Mouse (Mus musculus): ENCODE measurements around the gene Tmco1.

The Tmco1 gene

DNA sequence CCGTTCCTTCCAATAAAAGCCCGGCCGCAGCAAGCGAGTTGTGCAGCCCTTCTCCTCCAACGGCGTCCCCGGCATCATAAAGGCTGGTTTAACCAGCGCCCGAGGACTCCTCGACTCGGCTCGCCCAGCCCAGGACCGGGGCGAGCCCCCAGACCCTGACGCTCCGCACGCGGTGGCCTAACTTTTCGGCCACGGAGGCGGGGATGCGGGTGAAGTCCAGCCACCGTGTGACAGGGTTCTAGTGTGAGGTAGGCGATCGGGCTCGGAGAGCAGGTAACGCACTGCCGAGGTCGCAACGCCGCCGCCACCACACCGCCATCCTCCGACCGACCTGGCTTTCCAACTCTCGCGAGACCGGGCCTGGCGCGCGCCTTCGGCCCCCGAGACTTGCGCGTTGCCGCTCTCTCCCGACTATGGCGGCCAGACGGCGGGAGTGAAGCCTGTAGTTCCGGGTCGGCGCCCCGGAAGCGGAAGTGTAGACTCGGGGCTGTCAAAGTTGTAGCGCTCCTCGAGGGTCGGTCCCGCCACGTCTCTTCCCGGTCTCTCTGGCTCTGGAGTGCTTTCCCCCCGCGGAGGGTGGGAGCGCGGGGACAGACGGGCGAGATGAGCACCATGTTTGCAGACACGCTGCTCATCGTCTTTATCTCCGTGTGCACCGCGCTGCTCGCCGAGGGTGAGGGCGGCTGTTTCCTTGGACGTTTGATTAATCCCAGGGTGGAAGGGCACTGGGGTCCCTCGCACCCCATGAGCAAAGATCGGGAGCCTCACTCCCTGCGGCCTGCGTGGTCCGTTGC lies at the start of gene Tmco1:
Tmco1 (plus strand) TSS at position 118 of the 794 bp plus-strand sequence.
- peak; percentile 94 for DNase-seq (ENCODE audit: low spot score)

DNA sequence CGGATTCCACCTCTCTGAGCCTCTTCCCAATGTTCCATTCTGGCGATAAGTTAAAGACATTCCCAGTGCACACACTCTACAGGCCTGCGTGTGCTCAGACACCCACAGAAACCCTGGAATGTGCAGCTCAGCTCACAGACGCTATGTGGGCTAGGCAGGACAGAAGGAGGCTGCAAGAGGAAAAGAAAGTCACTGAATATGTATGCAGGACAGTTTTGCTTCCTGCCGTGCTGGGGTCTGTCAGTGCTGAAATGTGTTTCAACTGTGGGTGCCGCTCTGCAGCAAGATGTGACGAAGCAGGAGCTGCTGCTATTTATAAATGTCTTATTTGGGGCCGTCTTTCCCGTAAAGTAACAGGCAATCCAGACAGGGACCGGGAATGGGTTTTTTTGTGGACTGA lies 48.5 kb upstream of the Tmco1 start:
- DNase-seq (ENCODE audit: low spot score): no peak

DNA sequence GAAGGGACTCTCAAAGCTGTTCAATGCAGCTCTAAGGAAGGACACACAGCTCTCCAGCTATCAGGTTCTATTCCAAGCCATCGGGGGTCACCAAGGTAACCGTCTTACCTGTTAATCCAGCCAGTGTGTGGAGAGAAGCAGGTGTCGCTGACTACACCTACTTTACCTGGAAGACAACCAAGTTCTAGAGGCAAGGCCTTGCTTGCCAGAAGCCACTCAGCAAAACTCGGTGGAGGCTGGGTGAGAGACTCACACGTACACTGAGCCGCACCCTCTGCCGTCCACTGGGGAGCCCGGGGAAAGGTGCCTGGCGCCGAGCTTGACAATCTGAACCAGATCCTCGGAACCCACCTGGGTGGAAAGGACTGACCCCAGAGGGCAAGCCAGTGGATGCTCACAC lies 46.4 kb upstream of the Tmco1 start:
- no peak for DNase-seq (ENCODE audit: low spot score)

DNA sequence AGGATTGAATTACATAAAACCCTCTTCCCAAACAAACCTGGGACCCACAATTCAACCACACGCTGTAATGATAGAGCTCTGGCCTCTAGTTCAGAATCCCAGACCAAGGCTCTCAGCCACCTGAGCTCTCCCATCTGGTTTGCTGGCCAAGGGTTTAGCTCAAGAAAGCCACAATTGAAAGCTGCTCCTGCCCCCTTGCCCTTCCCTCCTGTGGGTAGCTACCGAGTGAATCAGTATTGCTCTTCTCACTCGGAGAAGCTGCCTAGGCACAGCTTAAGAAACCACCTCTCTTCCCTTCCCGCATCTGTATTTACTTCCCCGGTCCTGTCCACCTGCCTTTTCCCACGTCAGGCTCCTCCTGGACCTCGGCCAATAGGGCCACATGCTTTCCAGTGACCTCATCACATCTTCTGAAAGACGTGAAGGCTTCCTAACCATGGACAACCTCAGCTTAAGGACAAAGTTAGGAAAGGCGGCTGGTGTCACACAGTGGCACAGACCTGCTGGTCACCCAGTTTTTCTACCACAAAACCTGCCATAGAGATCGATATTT lies 45.6 kb upstream of the Tmco1 start:
- no peak for DNase-seq (ENCODE audit: low spot score)

DNA sequence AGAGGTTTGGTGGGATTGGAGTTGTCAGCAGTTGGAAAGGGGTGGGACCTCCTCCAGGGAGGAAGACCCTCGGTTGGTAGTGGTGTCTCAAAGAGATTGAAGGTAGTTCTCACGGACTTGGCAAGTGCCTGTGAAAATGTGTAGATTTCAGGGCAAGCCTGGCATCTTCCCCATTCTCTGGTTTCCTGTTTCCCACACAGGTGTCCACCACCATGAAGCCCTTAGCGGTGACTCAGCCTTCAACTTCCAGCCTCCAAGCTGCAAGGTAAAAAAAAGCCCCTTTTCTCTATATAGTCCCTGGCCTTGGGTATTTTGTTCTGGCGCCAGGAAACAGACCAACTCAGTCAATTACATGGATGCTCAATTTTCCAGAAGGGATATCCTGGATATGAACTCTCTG lies 42.8 kb upstream of the Tmco1 start:
- no peak for DNase-seq (ENCODE audit: low spot score)

DNA sequence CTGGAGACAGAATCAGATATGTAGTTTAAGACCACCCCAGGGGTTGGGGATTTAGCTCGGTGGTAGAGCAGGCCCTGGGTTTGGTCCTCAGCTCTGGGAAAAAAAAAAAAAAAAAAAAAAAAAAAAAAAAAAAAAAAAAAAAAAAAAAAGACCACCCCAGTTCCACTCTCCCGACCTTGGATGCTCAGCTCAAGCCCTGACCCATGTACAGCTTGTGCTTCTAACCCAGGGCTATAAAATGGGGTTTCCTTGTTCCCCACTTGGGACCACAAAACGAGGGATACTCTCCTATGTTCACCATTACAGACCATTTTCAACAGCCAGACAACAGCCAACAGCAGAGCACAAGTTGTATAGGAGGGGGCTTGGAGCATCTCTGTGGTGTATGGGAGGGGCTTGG lies 41.5 kb upstream of the Tmco1 start:
- DNase-seq (ENCODE audit: low spot score): no peak

DNA sequence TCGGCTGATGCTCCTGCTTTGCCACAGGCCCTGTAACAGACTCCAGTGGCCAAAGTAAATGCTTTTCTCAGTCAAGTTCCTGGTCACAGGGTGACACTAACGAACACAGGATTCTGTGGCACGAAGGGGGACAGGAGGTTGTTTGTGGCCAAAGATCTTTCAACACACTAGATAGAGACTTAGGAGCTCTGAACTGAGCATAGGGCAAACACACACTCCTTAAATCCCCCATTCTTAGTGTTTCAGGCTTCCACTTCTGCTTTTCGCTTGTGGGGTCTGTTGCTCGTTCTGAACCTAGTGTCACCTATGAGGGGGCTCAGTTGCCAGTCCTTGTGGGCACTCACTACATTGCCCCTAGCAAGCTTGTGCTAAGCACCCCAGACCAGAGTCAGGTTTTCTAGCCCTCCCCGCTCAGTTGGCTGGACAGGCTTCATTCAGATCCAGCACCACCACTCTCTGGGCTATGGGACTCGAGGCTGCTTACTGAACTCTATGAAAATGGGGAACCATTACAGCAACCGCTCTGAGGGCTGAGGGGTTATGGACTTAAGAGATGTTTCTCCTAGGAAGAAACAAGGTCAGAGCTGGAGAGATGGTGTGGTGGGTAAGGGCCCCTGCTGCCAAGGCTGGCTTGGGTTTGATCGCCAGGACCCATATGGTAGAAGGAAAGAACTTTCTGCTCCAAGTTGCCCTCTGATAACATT lies 39.7 kb upstream of the Tmco1 start:
- no peak for DNase-seq (ENCODE audit: low spot score)

DNA sequence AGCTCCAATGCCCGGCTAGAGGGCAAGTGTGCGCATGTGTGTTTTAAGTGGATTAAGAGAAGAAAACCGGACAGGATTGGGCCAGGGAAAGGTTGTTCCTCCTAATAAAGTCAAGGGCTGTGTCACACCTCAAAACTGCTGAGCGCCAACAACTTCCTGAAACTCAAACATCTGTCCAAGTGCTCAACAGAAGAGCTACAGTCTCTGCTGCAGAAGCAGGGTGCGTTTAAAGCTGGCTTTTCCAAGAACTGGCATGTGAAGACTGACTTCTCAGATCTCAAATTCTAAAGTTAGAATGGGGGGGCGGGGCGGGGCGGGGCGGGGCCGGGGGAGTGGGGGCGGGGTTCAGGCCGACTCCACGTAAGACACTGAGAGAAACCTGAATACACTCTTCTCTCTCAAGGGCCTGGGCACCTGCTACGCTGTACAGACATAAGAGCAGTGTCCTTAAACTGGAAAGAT lies 38.8 kb upstream of the Tmco1 start:
- DNase-seq (ENCODE audit: low spot score): peak; percentile 63

DNA sequence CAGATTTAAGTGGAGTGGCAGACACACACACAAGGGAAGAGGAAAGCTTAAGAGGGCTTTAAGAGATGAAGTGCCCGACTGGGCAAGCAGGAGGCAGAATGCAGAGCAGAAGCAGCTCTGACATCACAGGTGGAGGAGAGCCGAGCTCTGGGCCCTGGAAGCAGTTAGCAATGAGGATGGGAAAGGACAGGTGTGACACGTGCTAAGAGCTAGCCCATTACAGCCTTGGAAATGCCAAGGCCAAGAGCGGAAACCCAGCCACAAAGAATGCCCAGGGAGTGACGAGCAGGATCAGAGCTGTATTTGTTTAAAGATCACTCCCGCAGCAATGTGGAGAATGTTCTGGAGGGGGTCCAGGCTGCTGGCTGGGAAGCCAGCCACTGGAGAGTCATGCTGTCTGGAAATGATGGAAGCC lies 38.3 kb upstream of the Tmco1 start:
- DNase-seq (ENCODE audit: low spot score): no peak

DNA sequence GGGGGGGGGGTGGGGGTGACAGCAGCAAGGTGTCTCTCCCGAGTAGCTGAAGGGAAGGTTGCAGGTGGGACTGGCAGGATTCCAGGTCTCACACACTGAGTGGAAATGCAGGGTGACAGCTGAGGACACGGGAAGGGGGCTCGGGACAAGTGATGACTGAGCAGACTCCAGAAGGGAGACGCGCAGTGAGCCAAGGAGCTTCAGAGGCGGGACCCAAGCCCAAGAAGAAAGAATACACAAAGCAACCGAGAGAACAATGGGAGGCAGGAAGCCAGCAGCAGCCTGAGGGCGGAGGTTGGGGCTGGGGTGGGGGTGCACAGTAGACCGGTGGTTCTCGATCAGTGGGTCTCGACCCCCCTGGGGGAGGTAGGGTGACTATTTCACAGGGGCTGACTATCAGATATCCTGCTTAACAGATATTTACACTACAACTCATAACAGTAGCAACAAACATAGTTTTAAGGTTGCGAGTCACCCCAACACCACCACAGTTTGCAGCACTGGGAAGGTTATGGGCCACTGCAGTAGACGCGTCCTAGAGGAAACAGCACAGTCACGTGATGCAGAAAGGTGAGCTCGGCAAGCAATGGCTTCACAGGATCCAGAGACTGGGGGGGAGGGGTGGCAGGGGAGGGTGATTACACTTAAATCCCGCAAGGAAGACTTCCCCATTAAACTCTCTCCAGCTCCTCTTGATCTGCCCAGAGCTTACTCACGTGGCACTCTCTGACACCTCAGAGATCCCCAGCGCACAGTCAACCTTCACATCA lies 37.7 kb upstream of the Tmco1 start:
- DNase-seq (ENCODE audit: low spot score): peak; percentile 37

DNA sequence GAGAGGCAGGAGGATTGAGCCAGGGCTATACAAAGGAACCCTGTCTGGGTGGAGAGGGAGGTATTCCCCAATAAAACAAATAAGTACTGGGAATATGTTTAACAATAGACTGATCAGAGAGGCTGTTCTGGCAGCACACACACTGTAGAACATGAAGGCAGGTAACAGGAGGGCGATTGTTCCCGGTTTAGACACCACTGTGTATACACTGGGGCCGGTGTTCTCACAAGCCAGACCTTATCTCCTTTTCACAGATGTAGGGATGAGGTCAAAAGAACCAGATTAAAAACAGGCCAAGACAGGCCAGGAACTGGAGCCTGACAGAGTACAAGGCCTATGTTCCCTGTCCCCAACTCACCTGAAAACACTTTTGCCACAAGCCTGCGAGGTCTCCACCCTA lies 36.9 kb upstream of the Tmco1 start:
- peak; percentile 76 for DNase-seq (ENCODE audit: low spot score)

DNA sequence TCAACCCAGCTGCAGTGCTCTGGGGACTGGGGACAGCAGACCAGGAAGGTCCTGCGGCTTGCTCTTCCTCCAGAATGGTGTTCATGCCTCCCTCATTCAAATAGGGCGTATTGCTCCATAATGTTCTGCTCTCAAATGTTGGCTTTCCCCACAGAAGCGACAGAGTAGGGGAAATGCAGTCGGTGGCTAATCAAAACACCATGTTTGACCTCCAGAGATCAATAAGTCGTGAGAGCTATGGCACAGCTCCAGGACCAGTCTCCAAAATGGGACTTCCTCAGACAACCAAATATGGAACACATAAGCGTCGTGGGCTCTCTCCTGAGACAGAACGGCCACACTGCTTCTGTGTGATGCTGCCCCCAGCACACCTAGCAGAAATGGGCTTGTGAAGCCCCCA lies 36.3 kb upstream of the Tmco1 start:
- no peak for DNase-seq (ENCODE audit: low spot score)

DNA sequence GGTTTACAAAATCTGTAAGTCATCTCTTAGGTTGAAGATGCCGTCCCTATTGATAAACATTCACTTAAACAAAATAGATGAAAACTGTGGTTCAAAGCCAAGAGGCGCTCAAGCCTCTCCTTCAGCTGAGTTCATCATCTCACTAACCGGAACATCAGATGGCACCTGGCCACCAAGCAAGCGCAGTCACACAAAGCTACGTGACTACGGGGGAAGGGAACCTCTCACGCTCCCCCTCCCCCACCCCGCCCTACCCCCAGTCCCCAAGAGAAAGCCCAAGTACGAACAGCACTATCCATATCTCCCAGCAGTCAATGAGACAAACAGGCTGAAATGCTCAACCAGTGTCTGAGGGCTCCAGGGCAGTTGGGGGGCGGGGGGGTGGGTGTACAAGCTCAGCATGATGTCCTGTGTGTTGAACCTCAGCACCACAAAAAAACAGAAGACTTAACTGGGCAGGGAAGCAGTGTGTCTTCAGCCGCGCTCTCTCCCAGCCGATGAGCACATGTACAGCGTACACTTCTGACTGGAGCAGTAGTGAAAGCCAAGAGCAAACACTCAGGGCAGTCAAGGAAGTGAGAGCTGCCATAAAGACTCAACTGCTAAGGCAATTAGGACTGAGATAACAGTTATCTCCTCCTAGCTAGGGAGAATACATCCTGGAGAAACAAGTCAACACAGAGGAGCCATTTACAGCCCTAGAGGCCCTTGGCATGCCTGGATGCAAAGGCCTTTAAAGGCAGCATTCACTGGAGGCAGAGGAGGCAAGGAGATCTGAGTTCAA lies 34.6 kb upstream of the Tmco1 start:
- peak; percentile 42 for DNase-seq (ENCODE audit: low spot score)

DNA sequence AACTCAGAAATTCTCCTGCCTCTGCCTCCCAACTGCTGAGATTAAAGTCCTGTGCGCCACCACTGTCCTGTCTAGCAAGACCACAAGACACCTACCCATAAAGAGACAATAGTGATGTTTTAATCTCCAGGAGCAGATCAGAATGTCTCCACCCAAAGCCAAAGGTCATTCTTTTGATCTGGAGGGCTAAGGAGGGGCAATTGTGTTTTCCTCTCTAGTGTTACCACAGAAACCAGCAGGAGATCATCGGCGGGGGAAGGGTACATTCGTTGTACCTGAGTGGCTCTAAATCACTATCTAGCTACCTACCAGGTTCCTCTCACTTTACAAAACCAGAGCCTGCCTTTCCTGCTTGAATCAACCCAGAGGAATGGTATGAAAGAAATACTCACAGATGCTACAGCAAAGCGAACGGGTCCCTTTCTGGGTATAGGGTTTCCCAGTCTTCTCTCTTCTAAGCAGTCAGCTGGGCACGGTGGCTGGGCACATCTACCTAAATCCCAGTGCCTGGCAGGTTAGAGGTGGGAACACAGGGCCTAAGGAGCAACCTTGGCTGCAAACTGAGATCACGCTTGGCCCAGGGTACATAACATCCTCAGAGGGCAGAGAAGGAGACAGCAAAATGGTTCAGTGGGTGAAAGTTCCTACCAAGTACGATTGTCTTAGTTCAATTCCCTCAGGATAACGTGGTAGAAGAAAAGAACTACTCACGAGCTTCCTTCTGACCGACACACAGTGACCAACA lies 33.4 kb upstream of the Tmco1 start:
- no peak for DNase-seq (ENCODE audit: low spot score)

DNA sequence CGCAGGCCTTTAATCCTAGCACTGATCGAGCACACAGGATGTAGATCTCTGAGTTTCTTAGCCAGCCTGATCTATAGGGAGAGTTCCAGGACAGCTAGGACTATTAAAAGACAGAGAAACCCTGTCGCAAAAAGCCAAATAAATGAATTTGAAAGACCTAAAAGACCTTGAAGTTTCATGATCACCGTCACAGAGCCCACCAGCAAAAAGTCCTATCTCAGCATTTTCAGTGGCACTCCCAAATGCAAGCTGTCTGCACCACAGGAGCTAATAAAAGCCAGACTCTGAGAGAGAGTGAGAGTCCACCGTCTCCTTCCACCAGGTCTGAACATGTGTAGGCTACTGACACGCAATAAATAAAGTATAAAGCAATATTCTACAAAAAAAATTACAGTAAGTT lies 29.8 kb upstream of the Tmco1 start:
- no peak for DNase-seq (ENCODE audit: low spot score)

DNA sequence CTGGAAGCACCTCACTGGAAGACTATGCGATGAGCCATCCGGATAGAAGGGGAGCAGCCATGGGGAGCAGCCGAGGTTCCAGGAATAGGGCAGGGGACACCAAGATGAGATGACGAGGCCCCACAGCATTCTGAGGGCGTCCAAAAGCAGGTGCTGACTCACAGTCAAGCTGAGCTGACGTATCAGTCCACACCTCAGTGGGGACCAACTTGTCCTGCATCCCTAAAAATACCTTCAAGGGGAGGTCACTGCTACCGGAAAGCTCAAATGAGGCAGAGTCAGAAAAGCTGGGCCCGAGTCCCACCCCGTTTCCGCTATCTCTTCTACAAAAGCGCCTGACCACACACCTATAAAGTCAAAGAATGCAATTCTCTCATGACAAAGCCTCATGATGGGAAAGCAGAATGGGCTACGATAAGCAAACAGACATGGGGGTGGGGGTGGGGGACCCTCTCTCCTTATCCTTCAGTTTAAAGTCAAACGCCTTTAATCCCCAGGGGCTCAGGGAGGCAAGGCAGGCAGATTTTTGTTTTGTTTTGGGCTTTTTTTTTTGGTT lies 28.9 kb upstream of the Tmco1 start:
- DNase-seq (ENCODE audit: low spot score): no peak

DNA sequence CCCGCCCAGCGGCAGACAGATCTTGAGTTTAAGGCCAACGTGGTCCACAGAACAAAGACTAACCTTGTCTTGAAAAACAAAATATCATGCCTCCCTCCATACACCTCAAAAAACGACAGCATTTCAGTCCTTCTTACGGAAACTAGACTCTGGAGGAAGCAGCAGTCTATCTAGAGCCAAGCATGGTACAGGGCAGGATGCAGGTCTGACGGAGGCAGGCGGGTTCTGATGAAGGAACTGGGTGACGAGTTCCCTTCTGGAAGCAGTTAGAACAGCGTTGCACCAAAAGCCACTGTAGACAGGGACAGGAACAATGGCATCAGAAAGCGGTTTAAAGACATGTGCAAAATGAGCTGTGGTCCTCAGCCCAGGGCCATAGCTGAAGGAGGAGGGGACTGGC lies 28.1 kb upstream of the Tmco1 start:
- no peak for DNase-seq (ENCODE audit: low spot score)

DNA sequence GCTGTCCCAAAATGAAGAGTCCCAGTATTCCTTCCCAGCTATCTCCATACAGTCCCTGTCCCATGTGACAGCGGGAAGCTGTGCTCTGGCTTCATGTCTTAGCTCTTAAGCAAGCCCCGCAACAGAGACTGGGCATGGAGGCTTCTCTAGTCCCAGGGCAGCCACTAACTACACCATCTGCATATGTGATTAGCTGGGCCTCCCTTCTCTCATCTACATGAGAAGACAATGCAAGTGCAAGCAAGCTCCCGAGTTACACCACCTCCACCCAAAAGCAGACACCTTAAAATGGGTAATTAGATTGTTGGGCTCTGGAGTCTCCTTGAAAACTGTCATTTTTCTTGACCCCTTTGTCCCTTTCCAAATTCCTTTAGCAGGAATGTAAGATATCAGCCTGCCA lies 26.1 kb upstream of the Tmco1 start:
- DNase-seq (ENCODE audit: low spot score): no peak

DNA sequence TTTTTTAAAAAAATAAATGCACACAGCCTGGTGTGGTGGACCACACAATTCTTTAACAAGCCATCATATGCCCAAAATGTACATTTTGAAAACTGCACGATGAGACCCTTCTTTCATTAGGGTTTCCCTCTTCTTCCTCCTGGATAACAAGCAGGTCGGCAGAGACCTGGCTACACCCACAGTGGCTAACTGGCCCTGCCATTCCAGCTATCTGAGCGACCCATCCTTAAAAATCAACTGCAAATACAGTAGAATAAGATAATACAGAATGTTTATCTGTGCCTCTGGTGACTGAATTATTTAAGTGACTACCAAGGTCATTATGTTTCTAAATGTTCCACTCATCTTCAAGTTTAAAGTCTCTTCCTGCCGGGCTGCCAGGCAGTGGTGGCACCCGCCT lies 25.4 kb upstream of the Tmco1 start:
- no peak for DNase-seq (ENCODE audit: low spot score)

DNA sequence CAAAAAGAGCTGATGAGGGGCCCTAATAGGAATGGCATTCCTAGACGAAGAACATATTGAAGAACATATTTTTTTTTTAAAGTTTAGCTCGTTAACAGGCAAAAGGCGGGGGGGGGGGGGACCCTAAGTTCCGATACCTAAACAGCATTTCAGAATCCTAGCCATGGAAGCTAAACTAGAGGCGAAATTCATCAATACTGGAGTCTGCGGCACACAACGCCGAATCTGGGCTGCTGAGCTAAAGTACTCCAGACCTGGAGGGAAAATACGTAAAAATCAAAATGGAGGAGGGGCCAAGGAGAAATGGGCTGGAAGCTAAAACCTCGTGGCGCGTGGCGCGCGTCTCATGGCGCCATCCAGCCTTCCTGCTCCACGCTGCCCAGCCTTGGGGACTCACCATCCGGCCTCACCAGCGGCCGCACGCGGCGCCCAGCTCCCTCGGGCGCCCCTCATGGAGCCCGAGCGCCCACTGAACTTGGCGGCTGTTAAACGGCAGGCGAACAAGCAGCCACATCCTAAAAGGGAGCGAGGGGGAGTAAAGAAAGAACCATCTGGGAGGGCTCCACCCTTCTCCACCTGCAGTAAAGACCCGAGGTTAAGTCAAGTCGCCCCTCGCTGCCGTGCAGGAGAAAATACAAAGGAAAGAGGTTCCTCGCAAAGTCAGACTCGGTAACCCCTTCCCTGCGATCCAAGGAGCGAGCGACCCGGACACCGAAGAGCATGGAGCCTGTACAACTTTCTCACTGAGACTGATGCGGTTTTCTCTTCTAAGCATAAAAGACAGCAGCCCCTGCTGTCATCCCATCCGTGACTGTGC lies 24.5 kb upstream of the Tmco1 start:
- DNase-seq (ENCODE audit: low spot score): peak; percentile 54

All from c-Kit-positive CD71-positive TER-119-positive erythroid progenitor cells, embryonic 14.5 days (primary cell).